Comparison of ENCODE assay signal across 10 mouse cellular contexts in the genomic region with DNA sequence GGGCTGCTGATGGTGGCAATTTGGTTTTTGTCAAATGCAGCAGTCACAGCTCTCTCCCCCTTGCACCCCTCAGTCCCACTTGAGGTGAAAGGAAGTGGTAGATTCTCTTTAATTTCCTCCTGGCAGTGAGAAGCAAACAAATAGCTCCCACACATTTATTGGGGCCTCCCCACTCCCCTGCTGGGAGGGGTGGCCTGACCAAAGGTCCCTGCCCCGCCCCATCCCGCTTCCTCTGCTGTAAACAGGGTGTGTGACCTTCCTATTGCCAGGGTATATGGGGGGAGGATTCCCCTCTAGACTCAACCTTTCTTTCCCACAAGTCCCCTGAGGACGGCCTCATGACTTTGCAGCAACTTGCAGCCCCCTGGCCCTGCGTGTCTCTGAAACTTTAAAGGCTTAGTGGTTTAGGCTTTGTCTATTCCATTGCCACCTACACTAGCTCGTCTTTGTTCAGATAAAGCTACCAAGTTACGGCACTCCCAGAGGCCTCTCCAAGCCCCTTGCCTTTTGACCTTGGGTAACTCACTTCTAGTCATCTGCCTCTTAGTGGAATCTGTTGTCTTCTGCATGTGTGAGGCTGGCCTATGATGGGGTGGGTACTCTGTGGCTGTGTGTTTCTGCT. TPM values are rescaled to one million over a fixed set of nuclear protein-coding genes. Genes with fewer than 3 reads are reported as not detected.
A peak's percentile ranks its signal among the peaks of the same experiment; 100 is the strongest.
DNase-seq lines count a peak whose midpoint lies in the region; ATAC-seq lines count a peak whose summit lies in the region.
"Had no signal": no experiment of that assay in that cellular context is flagged by ENCODE, and none has a peak within 500 bp of the region (broad histone marks: within the 10 kb centered on the region; RNA-seq: fewer than 3 reads in every experiment).

No protein-coding gene starts in this region.

- no peak overlapping the region for H3K4me3 ChIP-seq in heart, embryonic 10.5 days
- H3K4me3 ChIP-seq in liver, embryonic 15.5 days (replicated peaks): no peak overlapping the region

- no peak overlapping the region for H3K9ac ChIP-seq in liver, embryonic 15.5 days

- H3K27ac ChIP-seq in heart, embryonic 10.5 days: no peak overlapping the region; the same call in 1 of the 2 replicates
- 0 out of 2 replicates have a peak overlapping the region, but pooled peaks have one; percentile 41 for H3K27ac ChIP-seq in liver, embryonic 15.5 days (replicated peaks)

- H3K27me3 ChIP-seq in heart, embryonic 10.5 days (ENCODE audit: insufficient read depth, poor library complexity, severe bottlenecking): no peaks in the 10 kb centered on the region
- H3K27me3 ChIP-seq in liver, embryonic 15.5 days: no peaks in the 10 kb centered on the region
- H3K27me3 ChIP-seq: Patski had no signal

- no peaks in the 10 kb centered on the region for H3K9me3 ChIP-seq in heart, embryonic 10.5 days
- no peaks in the 10 kb centered on the region for H3K9me3 ChIP-seq in liver, embryonic 15.5 days (replicated peaks)

- 62% methylated on average over 6 of the region's 6 CpGs for WGBS in heart, embryonic 10.5 days
- WGBS in liver, embryonic 15.5 days (ENCODE audit: insufficient replicate concordance): 29% methylated on average over 6 of the region's 6 CpGs

- H3K4me1 ChIP-seq in heart, embryonic 10.5 days: peaks cover 16% of the 10 kb centered on the region
- peaks cover 35% of the 10 kb centered on the region for H3K4me1 ChIP-seq in liver, embryonic 15.5 days (replicated peaks)

- 0 out of 2 replicates have a peak overlapping the region, but pooled peaks have one; percentile 8 for H3K4me2 ChIP-seq in liver, embryonic 15.5 days

- DNase-seq in heart, adult 18-20 months: peak; percentile 47 to 83
- DNase-seq in heart, embryonic 10.5 days (ENCODE audit: low spot score): no peak
- peak; percentile 53 for DNase-seq in heart, adult 8-10 months (ENCODE audit: low spot score)
- DNase-seq in thymus, adult 18-20 months: peak; percentile 68 to 86
- no peak for DNase-seq in embryo, embryonic 11 days
- DNase-seq in right cerebral cortex, adult 2 months (ENCODE audit: low spot score in 2 of 2): no peak
- DNase-seq in right cerebral cortex, postnatal 25 days: no peak

- peaks cover 49% of the 10 kb centered on the region for H3K36me3 ChIP-seq in heart, embryonic 10.5 days
- peaks cover 37% of the 10 kb centered on the region for H3K36me3 ChIP-seq in liver, embryonic 15.5 days (replicated peaks)

- no peak for ATAC-seq in liver, embryonic 15.5 days (ENCODE audit: insufficient read depth)
- ATAC-seq: Patski had no signal

RNA-seq across cellular contexts. Expression of a gene that starts 4.3 kb away (rescaled TPM):
- total RNA-seq in heart, adult 18-20 months (2021): 10 to 100 TPM; 17.4 to 20.5 TPM
- polyA plus RNA-seq in heart, embryonic 10.5 days (2016; fragmentation: Nextera tagmentation; extraction: Ambion mirVana): 4.9 and 6.5 TPM in 2 replicates
- 10 to 100 TPM; 14.1 to 19.5 (median 18.0) TPM for total RNA-seq in heart, adult 8-10 months (2022)
- polyA plus RNA-seq in liver, embryonic 15.5 days (2015; fragmentation: Nextera tagmentation; extraction: Ambion mirVana): 2.6 and 3.0 TPM in 2 replicates

RNA-seq across cellular contexts. Expression of a gene that starts 42.6 kb away (rescaled TPM):
- total RNA-seq in heart, adult 18-20 months (2021): 10 to 100 TPM; 11.2 to 12.1 TPM
- polyA plus RNA-seq in heart, embryonic 10.5 days (2016; fragmentation: Nextera tagmentation; extraction: Ambion mirVana): 16.1 and 18.7 TPM in 2 replicates
- 10 to 100 TPM; 11.0 to 12.4 (median 11.2) TPM for total RNA-seq in heart, adult 8-10 months (2022)
- polyA plus RNA-seq in liver, embryonic 15.5 days (2015; fragmentation: Nextera tagmentation; extraction: Ambion mirVana): 9.8 and 10.0 TPM in 2 replicates

RNA-seq across cellular contexts. Expression of a gene that starts 48.5 kb away (rescaled TPM):
- not detected for total RNA-seq in heart, adult 18-20 months (2021)
- 0.31 TPM in 1 of 2 replicates, not detected in the other for polyA plus RNA-seq in heart, embryonic 10.5 days (2016; fragmentation: Nextera tagmentation; extraction: Ambion mirVana)
- total RNA-seq in heart, adult 8-10 months (2022): not detected
- polyA plus RNA-seq in liver, embryonic 15.5 days (2015; fragmentation: Nextera tagmentation; extraction: Ambion mirVana): not detected in 2 replicates
- total RNA-seq: liver, adult 2 months had no signal
- polyA plus RNA-seq: liver, adult 2 months had no signal

Comparison
In these comparisons a context has a peak if more than half of its experiments do, and no peak if none do; other contexts are left out.
1. DNase-seq: peak in heart, adult 18-20 months (2 of 2), heart, adult 8-10 months (single experiment) and thymus, adult 18-20 months (2 of 2); none in heart, embryonic 10.5 days (single experiment), embryo, embryonic 11 days (single experiment), right cerebral cortex, adult 2 months (0 of 2) and right cerebral cortex, postnatal 25 days (single experiment).